Mouse (Mus musculus) right cerebral cortex, adult 18-20 months (tissue): ENCODE results near the gene Vpreb2.
"Not testable (repeated sequence)": the region's sequence is repeated elsewhere in the genome, so short reads cannot be mapped to it uniquely, and the experiment has no call there.

Experiments used
- DNase-seq: peaks from one replicate; pipeline ENCODE4 v3.0.0; 2022; ENCODE audit warnings: mixed read lengths

Gene Vpreb2

GRCm38 (mm10) chr16:17992321-17992720 lies 12.1 kb downstream of the Vpreb2 start:
- not testable (repeated sequence) for DNase-seq

- no peak for DNase-seq
Measured at GRCm38 (mm10) chr16:17999668-18000067, 19.4 kb downstream of the Vpreb2 start.

- no peak for DNase-seq
Measured at GRCm38 (mm10) chr16:18004589-18004988, 24.4 kb downstream of the Vpreb2 start.

- DNase-seq: no peak
Measured at GRCm38 (mm10) chr16:18007083-18007482, 26.9 kb downstream of the Vpreb2 start.

- no peak for DNase-seq
Measured at GRCm38 (mm10) chr16:18011101-18011500, 30.9 kb downstream of the Vpreb2 start.

- DNase-seq: not testable (repeated sequence)
Measured at GRCm38 (mm10) chr16:18016482-18016881, 36.3 kb downstream of the Vpreb2 start.

- no peak for DNase-seq
Measured at GRCm38 (mm10) chr16:18022780-18023557, 42.7 kb downstream of the Vpreb2 start.

GRCm38 (mm10) chr16:18027371-18027770 lies 47.1 kb downstream of the Vpreb2 start:
- DNase-seq: no peak
